Mouse (Mus musculus): ENCODE results near the gene Gns.

DNA sequence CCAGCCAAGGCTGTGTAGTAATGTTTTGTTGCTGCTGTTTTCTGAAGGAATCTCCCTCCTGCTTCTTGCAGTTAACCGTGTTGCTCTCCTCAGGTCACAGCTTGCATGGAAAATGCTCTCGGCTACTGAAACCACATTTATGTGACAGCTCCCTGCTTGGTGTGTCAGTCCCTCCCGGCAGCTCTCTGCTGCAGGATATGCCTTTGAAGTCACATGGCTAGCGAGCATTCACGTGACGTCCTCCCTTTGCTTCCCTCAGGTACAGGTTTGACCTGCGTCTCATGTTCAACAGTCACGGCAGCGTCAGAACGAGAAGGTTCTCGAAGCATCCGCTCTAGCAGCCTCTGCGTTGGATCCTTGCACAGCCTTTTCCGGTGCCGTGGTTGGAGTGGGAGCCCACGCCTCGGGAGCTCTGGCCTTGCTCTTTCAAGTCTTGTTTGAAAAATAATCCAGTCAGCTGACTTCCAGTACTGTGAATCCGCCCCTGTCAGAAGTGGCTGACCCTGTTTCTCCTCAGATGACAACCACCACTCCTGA, 30.0 kb downstream of the Gns start:
- TF ChIP-seq POLR2A (IDR thresholded peaks at IDR 0.05; ENCODE audit: borderline replicate concordance, extremely low read depth, insufficient read depth, insufficient read length, poor library complexity, severe bottlenecking), result no peak
- TF ChIP-seq CTCF (IDR thresholded peaks at IDR 0.05; ENCODE audit: borderline replicate concordance, extremely low read depth, insufficient read depth, insufficient read length), result no peak

Measured in brain, embryonic 14.5 days (tissue).